ENCODE assay signal across 8 mouse cellular contexts in the genomic region with DNA sequence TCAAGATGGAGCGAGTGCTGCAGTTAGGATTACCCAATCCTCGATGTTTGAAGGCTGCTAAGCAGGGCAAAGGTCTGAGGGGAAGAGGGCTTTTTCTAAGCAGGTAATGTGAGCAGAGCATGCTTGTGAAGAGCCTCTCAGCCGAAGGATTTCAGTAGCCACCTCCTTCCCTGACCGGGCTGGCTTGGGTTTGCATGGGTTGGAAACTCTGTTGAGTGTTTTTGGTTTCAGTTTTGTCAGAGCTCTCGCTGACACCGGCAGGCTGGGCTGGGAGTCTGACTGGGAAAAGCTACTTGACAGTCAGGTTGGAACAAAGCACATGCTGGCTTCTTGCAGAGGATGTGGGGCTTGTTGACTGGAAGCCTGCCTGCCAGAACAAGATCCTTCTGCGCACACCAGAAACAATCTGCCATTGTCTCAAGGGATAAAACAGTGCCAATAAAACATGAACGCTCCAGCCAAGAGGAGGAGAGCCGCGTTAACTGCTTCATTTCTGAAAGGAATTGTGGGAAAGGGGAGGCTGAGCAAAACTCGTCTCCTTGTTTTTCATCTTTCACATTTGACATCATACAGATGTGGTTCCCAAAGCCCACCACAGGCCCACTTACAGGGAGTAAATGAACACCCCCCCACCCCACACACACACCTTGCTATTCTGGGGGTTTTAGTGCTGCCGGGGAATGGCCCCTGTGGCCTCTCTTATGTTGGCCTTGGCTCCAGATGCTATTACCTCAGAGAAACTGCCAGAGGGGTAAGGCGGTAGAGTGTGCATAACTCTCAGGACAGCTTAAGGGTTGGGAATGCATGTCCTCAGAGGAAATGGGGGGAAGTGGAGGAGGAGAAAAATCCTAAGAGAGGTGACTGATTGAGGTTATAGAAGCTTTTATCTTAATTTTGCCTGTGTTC.
DNase-seq lines count a peak whose midpoint lies in the region; ATAC-seq lines count a peak whose summit lies in the region.

No protein-coding gene starts in this region.

- peak overlapping the region; percentile 46 for H3K9ac ChIP-seq in hindbrain, embryonic 13.5 days
- peak overlapping the region; percentile 33 for H3K9ac ChIP-seq in lung, embryonic 15.5 days

- H3K4me3 ChIP-seq in hindbrain, embryonic 13.5 days, result peak overlapping the region; percentile 15; the same call in 1 of the 2 replicates
- peak overlapping the region; percentile 37 for H3K4me3 ChIP-seq in lung, embryonic 15.5 days

- WGBS in hindbrain, embryonic 13.5 days, result 24% methylated on average over 13 of the region's 13 CpGs
- 12% methylated on average over 13 of the region's 13 CpGs for WGBS in lung, embryonic 15.5 days

- peaks cover 2% of the 10 kb centered on the region; the same call in 1 of the 2 replicates for H3K36me3 ChIP-seq in hindbrain, embryonic 13.5 days
- H3K36me3 ChIP-seq in lung, embryonic 15.5 days, result no peaks in the 10 kb centered on the region

- no peaks in the 10 kb centered on the region for H3K9me3 ChIP-seq in hindbrain, embryonic 13.5 days
- no peaks in the 10 kb centered on the region for H3K9me3 ChIP-seq in lung, embryonic 15.5 days

- H3K4me2 ChIP-seq in hindbrain, embryonic 13.5 days, result peak overlapping the region; percentile 47
- H3K4me2 ChIP-seq in lung, embryonic 15.5 days, result peak overlapping the region; percentile 52

- H3K4me1 ChIP-seq in hindbrain, embryonic 13.5 days (replicated peaks), result peaks cover 16% of the 10 kb centered on the region
- H3K4me1 ChIP-seq in lung, embryonic 15.5 days, result peaks cover 19% of the 10 kb centered on the region

- DNase-seq in adrenal gland, adult 18-20 months (ENCODE audit: low spot score in 2 of 2), result peak; percentile 29 to 39
- DNase-seq in cerebellum, postnatal 4 days (ENCODE audit: low spot score in 2 of 2), result peak; percentile 31 to 64
- peak; percentile 75 for DNase-seq in gastrocnemius, adult 18-20 months (ENCODE audit: low spot score)
- DNase-seq in layer of hippocampus, postnatal 10 days (ENCODE audit: low spot score in 2 of 2), result peak; percentile 69 to 73
- peak; percentile 68 for DNase-seq in ovary, adult 18-20 months (ENCODE audit: low spot score)
- DNase-seq in yolk sac, embryonic 10.5 days (ENCODE audit: low spot score), result peak; percentile 68

- peak overlapping the region; percentile 74 for H3K27ac ChIP-seq in hindbrain, embryonic 13.5 days
- peak overlapping the region; percentile 93 for H3K27ac ChIP-seq in lung, embryonic 15.5 days

- peak; percentile 83 for ATAC-seq in hindbrain, embryonic 13.5 days (ENCODE audit: low FRiP score)
- peak; percentile 89 for ATAC-seq in lung, embryonic 15.5 days (ENCODE audit: borderline replicate concordance, extremely low read depth, low FRiP score, low TSS enrichment)

- H3K27me3 ChIP-seq in hindbrain, embryonic 13.5 days, result no peaks in the 10 kb centered on the region
- H3K27me3 ChIP-seq in lung, embryonic 15.5 days, result no peaks in the 10 kb centered on the region

Comparison
In these comparisons a context has a peak if more than half of its experiments do, and no peak if none do; other contexts are left out.
1. Peak in every context shown above with its lines: DNase-seq, ATAC-seq, H3K4me3 ChIP-seq and H3K27ac ChIP-seq.